Mouse (Mus musculus): ENCODE measurements around the gene Tead1.
A peak's percentile ranks its signal among the peaks of the same experiment; 100 is the strongest.

The Tead1 gene

GRCm38 (mm10) chr7:112679171-112679512 lies at the start of gene Tead1:
Tead1 (plus strand) TSS chr7:112679318.
- DNase-seq (ENCODE audit: low spot score in 2 of 2) = peak; percentile 89 to 93

GRCm38 (mm10) chr7:112634505-112635213 lies 44.5 kb upstream of the Tead1 start:
- no peak for DNase-seq (ENCODE audit: low spot score in 2 of 2)

- DNase-seq (ENCODE audit: low spot score in 2 of 2) = no peak
These were observed 43.2 kb upstream of the Tead1 start for GRCm38 (mm10) chr7:112635936-112636335.

GRCm38 (mm10) chr7:112643866-112644543 lies 35.1 kb upstream of the Tead1 start:
- DNase-seq (ENCODE audit: low spot score in 2 of 2) = no peak

GRCm38 (mm10) chr7:112644701-112645100 lies 34.4 kb upstream of the Tead1 start:
- no peak for DNase-seq (ENCODE audit: low spot score in 2 of 2)

GRCm38 (mm10) chr7:112645724-112646123 lies 33.4 kb upstream of the Tead1 start:
- no peak for DNase-seq (ENCODE audit: low spot score in 2 of 2)

- DNase-seq (ENCODE audit: low spot score in 2 of 2) = no peak
These were observed 31.7 kb upstream of the Tead1 start for GRCm38 (mm10) chr7:112647417-112647816.

- no peak for DNase-seq (ENCODE audit: low spot score in 2 of 2)
These were observed 22.9 kb upstream of the Tead1 start for GRCm38 (mm10) chr7:112656141-112656662.

- no peak for DNase-seq (ENCODE audit: low spot score in 2 of 2)
These were observed 20.2 kb upstream of the Tead1 start for GRCm38 (mm10) chr7:112658939-112659338.

- no peak for DNase-seq (ENCODE audit: low spot score in 2 of 2)
These were observed 19.3 kb upstream of the Tead1 start for GRCm38 (mm10) chr7:112659816-112660215.

- DNase-seq (ENCODE audit: low spot score in 2 of 2) = no peak
These were observed 18.8 kb upstream of the Tead1 start for GRCm38 (mm10) chr7:112660325-112660724.

- DNase-seq (ENCODE audit: low spot score in 2 of 2) = no peak
These were observed 16.5 kb upstream of the Tead1 start for GRCm38 (mm10) chr7:112662398-112663313.

- DNase-seq (ENCODE audit: low spot score in 2 of 2) = peak; percentile 53 to 61
These were observed 15.7 kb upstream of the Tead1 start for GRCm38 (mm10) chr7:112663314-112663966.

GRCm38 (mm10) chr7:112669993-112670392 lies 9.1 kb upstream of the Tead1 start:
- no peak for DNase-seq (ENCODE audit: low spot score in 2 of 2)

- DNase-seq (ENCODE audit: low spot score in 2 of 2) = peak; percentile 34 to 36
These were observed 524 bp upstream of the Tead1 start for GRCm38 (mm10) chr7:112678418-112679170.

GRCm38 (mm10) chr7:112679513-112680245 lies 561 bp downstream of the Tead1 start:
- DNase-seq (ENCODE audit: low spot score in 2 of 2) = peak; percentile 55 to 64

GRCm38 (mm10) chr7:112680498-112681251 lies 1.6 kb downstream of the Tead1 start:
- DNase-seq (ENCODE audit: low spot score in 2 of 2) = peak in 1 of 2 experiments; percentile 22

GRCm38 (mm10) chr7:112684626-112685561 lies 5.8 kb downstream of the Tead1 start:
- no peak for DNase-seq (ENCODE audit: low spot score in 2 of 2)

All from right cerebral cortex, adult 2 months (tissue).